Mouse (Mus musculus) CD4-positive helper T cell, adult 2 months (primary cell): Measurements from ENCODE around the gene Fam118b.

Experiments used
- DNase-seq: peaks from one replicate; pipeline ENCODE4 v3.0.0-alpha.2; 2012; ENCODE audit warnings: low read depth, missing footprints, low spot score

Gene Fam118b

GRCm38 (mm10) chr9:35264509-35264908 lies 3.1 kb downstream of the Fam118b start:
- DNase-seq: no peak

GRCm38 (mm10) chr9:35263431-35263830 lies 4.2 kb downstream of the Fam118b start:
- no peak for DNase-seq

GRCm38 (mm10) chr9:35262418-35262817 lies 5.2 kb downstream of the Fam118b start:
- DNase-seq: no peak

- DNase-seq: no peak
These were observed 10.2 kb downstream of the Fam118b start for GRCm38 (mm10) chr9:35257365-35257764.

- no peak for DNase-seq
These were observed 18.1 kb downstream of the Fam118b start for GRCm38 (mm10) chr9:35249476-35249875.

GRCm38 (mm10) chr9:35247405-35247804 lies 20.2 kb downstream of the Fam118b start:
- DNase-seq: no peak

GRCm38 (mm10) chr9:35239734-35240133 lies 27.9 kb downstream of the Fam118b start:
- DNase-seq: no peak

- DNase-seq: no peak
These were observed 28.6 kb downstream of the Fam118b start for GRCm38 (mm10) chr9:35238915-35239571.

- DNase-seq: no peak
These were observed 29.2 kb downstream of the Fam118b start for GRCm38 (mm10) chr9:35238371-35238770.

GRCm38 (mm10) chr9:35235996-35236395 lies 31.6 kb downstream of the Fam118b start:
- DNase-seq: no peak

GRCm38 (mm10) chr9:35228671-35229070 lies 38.9 kb downstream of the Fam118b start:
- no peak for DNase-seq

- DNase-seq: no peak
These were observed 44.1 kb downstream of the Fam118b start for GRCm38 (mm10) chr9:35223466-35223865.

- no peak for DNase-seq
These were observed 49.6 kb downstream of the Fam118b start for GRCm38 (mm10) chr9:35217963-35218362.

- no peak for DNase-seq
These were observed 55.8 kb downstream of the Fam118b start for GRCm38 (mm10) chr9:35211573-35212511.

GRCm38 (mm10) chr9:35210542-35211474 lies 56.8 kb downstream of the Fam118b start, which contains the start of gene Foxred1:
Gene Foxred1, minus strand, starts transcription at chr9:35211055.
- peak; percentile 100 for DNase-seq

GRCm38 (mm10) chr9:35204421-35204820 lies 63.2 kb downstream of the Fam118b start:
- no peak for DNase-seq

GRCm38 (mm10) chr9:35203536-35203935 lies 64.1 kb downstream of the Fam118b start:
- DNase-seq: no peak

- no peak for DNase-seq
These were observed 67.0 kb downstream of the Fam118b start for GRCm38 (mm10) chr9:35200529-35201060.

- peak; percentile 79 for DNase-seq
These were observed 67.7 kb downstream of the Fam118b start, which contains the start of the genes Srpr and Tirap for GRCm38 (mm10) chr9:35199772-35200471. Gene Srpr, plus strand, starts transcription at chr9:35200175. Gene Tirap, minus strand, starts transcription at chr9:35200291.

- no peak for DNase-seq
These were observed 68.4 kb downstream of the Fam118b start for GRCm38 (mm10) chr9:35198945-35199771.
